In the genomic region with DNA sequence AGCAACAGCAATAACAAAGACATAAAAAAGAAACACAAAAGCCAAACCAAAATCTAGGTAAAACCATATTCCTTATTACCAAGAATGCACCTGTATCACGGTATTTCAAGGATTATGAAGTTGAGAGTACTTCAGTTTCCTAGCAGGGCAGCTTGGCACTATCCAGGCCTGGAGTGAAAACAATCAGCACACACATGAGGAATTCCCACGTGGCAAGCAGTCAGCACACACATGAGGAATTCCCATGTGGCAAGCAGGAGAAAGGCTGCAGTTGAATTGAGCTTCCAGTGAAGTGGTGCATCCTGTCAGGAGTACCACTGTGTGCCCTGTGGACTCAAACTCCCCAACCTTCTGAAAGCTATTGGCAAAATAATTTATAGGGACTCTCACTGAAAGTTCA, we compare ENCODE assay signal across 22 mouse cellular contexts. TPM values are rescaled to one million over a fixed set of nuclear protein-coding genes. Genes with fewer than 3 reads are reported as not detected.
DNase-seq lines count a peak whose midpoint lies in the region; ATAC-seq and TF ChIP-seq lines count a peak whose summit lies in the region.
"Had no signal": no experiment of that assay in that cellular context is flagged by ENCODE, and none has a peak within 500 bp of the region (broad histone marks: within the 10 kb centered on the region; RNA-seq: fewer than 3 reads in every experiment).

No protein-coding gene starts in this region.

- H3K4me2 ChIP-seq in lung, embryonic 15.5 days = no peak overlapping the region
- no peak overlapping the region for H3K4me2 ChIP-seq in lung, postnatal 0 days (replicated peaks; ENCODE audit: low read depth, low read length)
- H3K4me2 ChIP-seq: embryonic facial prominence, embryonic 13.5 days; embryonic facial prominence, embryonic 15.5 days; forebrain, embryonic 12.5 days had no signal

- no peak overlapping the region for H3K4me3 ChIP-seq in lung, embryonic 15.5 days
- no peak overlapping the region for H3K4me3 ChIP-seq in lung, postnatal 0 days (ENCODE audit: low read depth, low read length)
- H3K4me3 ChIP-seq: embryonic facial prominence, embryonic 13.5 days; embryonic facial prominence, embryonic 15.5 days; erythroblast, embryonic 14.5 days; forebrain, embryonic 10.5 days; forebrain, embryonic 12.5 days had no signal

- H3K36me3 ChIP-seq in lung, embryonic 15.5 days = no peaks in the 10 kb centered on the region
- H3K36me3 ChIP-seq in lung, postnatal 0 days (ENCODE audit: insufficient read depth, low read length) = no peaks in the 10 kb centered on the region
- H3K36me3 ChIP-seq: embryonic facial prominence, embryonic 13.5 days; embryonic facial prominence, embryonic 15.5 days; forebrain, embryonic 10.5 days; forebrain, embryonic 12.5 days had no signal

- peaks cover 29% of the 10 kb centered on the region for H3K4me1 ChIP-seq in lung, embryonic 15.5 days
- peaks cover 5% of the 10 kb centered on the region; the same call in 1 of the 2 replicates for H3K4me1 ChIP-seq in lung, postnatal 0 days (ENCODE audit: insufficient read depth, low read depth, low read length)

- H3K27me3 ChIP-seq in lung, embryonic 15.5 days = no peaks in the 10 kb centered on the region
- H3K27me3 ChIP-seq in lung, postnatal 0 days (replicated peaks; ENCODE audit: insufficient read depth, low read length) = no peaks in the 10 kb centered on the region
- H3K27me3 ChIP-seq: embryonic facial prominence, embryonic 13.5 days; embryonic facial prominence, embryonic 15.5 days; forebrain, embryonic 12.5 days had no signal

- WGBS in lung, embryonic 15.5 days = 35% methylated on average over 2 of the region's 2 CpGs
- WGBS in lung, postnatal 0 days = 36% methylated on average over 2 of the region's 2 CpGs

- H3K27ac ChIP-seq in lung, embryonic 15.5 days = peak overlapping the region; percentile 25; the same call in 1 of the 2 replicates
- no peak overlapping the region for H3K27ac ChIP-seq in lung, postnatal 0 days (ENCODE audit: low read length)
- H3K27ac ChIP-seq: embryonic facial prominence, embryonic 13.5 days; embryonic facial prominence, embryonic 15.5 days; forebrain, embryonic 10.5 days; forebrain, embryonic 12.5 days had no signal

- DNase-seq in lung, postnatal 4 days = no peak
- DNase-seq in lung, postnatal 0 days (ENCODE audit: low spot score) = peak; percentile 74
- DNase-seq in lung, adult 18-20 months = no peak
- peak; percentile 27 for DNase-seq in lung, postnatal 36 days
- DNase-seq in lung, postnatal 25 days (ENCODE audit: low spot score) = no peak
- DNase-seq: adrenal gland, adult 2 months; adrenal gland, postnatal 10 days; adrenal gland, postnatal 25 days; cerebellum, adult 11 months; cerebellum, adult 18-20 months; cerebellum, adult 8-10 months; cerebellum, adult 9-11 months; cerebellum, postnatal 14 days; cerebellum, postnatal 36 days; embryo, embryonic 11 days had no signal

- no peak for ATAC-seq in lung, embryonic 15.5 days (ENCODE audit: borderline replicate concordance, extremely low read depth, low FRiP score, low TSS enrichment)
- ATAC-seq in lung, postnatal 0 days = peak; percentile 74
- ATAC-seq: forebrain, embryonic 14.5 days had no signal

- TF ChIP-seq CTCF in lung, postnatal 0 days (IDR thresholded peaks at IDR 0.05) = no peak

- H3K9ac ChIP-seq in lung, embryonic 15.5 days = no peak overlapping the region
- H3K9ac ChIP-seq in lung, postnatal 0 days (replicated peaks; ENCODE audit: low read depth) = no peak overlapping the region
- H3K9ac ChIP-seq: embryonic facial prominence, embryonic 13.5 days; embryonic facial prominence, embryonic 15.5 days; forebrain, embryonic 12.5 days had no signal

- no peaks in the 10 kb centered on the region for H3K9me3 ChIP-seq in lung, embryonic 15.5 days
- H3K9me3 ChIP-seq in lung, postnatal 0 days (ENCODE audit: low read length) = no peaks in the 10 kb centered on the region
- H3K9me3 ChIP-seq: embryonic facial prominence, embryonic 13.5 days; embryonic facial prominence, embryonic 15.5 days; forebrain, embryonic 10.5 days; forebrain, embryonic 12.5 days had no signal

- TF ChIP-seq EP300 in lung, postnatal 0 days (IDR thresholded peaks at IDR 0.05) = peak; percentile 80

RNA-seq across cellular contexts. Expression of a gene that starts 2.7 kb away (rescaled TPM):
- 23.6 and 27.1 TPM in 2 replicates for polyA plus RNA-seq in lung, embryonic 15.5 days (2015; fragmentation: Nextera tagmentation; extraction: Ambion mirVana)
- polyA plus RNA-seq in lung, postnatal 0 days (2015; fragmentation: Nextera tagmentation; extraction: Ambion mirVana) = 21.3 and 35.3 TPM in 2 replicates

RNA-seq across cellular contexts. Expression of a gene that starts 29.1 kb away (rescaled TPM):
- polyA plus RNA-seq in lung, embryonic 15.5 days (2015; fragmentation: Nextera tagmentation; extraction: Ambion mirVana) = 4.9 and 5.2 TPM in 2 replicates
- polyA plus RNA-seq in lung, postnatal 0 days (2015; fragmentation: Nextera tagmentation; extraction: Ambion mirVana) = 4.4 and 4.8 TPM in 2 replicates
- polyA plus RNA-seq: erythroblast, embryonic 14.5 days had no signal

Comparison
In these comparisons a context has a peak if more than half of its experiments do, and no peak if none do; other contexts are left out.
1. DNase-seq: peak in lung, postnatal 0 days (single experiment) and lung, postnatal 36 days (single experiment); none in lung, postnatal 4 days (0 of 2), lung, adult 18-20 months (0 of 2) and lung, postnatal 25 days (single experiment).